Mouse (Mus musculus) frontal cortex, adult (tissue): Measurements from ENCODE around the gene Ly6g6d.
"Not testable (repeated sequence)": the region's sequence is repeated elsewhere in the genome, so short reads cannot be mapped to it uniquely, and the experiment has no call there.

ENCODE experiments used
- ATAC-seq: cut with Nextera tagmentation; 2 replicates; pipeline ENCODE4 v1.9.2; 2017; ENCODE audit warnings: mild to moderate bottlenecking, moderate library complexity, mixed read lengths; ENCODE audit not compliant: low TSS enrichment

Ly6g6d gene

GRCm38 (mm10) chr17:35077786-35078233 is at the start of gene Ly6g6d:
TSS of gene Ly6g6d (minus strand) at chr17:35078065.
- no peak for ATAC-seq

- ATAC-seq, result no peak
Observed at GRCm38 (mm10) chr17:35127017-35127416, 49.2 kb upstream of the Ly6g6d start.

- peak; percentile 28; the same call in 1 of the 2 replicates for ATAC-seq
Observed at GRCm38 (mm10) chr17:35126206-35126611, 48.3 kb upstream of the Ly6g6d start, which contains the start of gene D17H6S53E. TSS of gene D17H6S53E (plus strand) at chr17:35126373.

GRCm38 (mm10) chr17:35125578-35125977 is 47.7 kb upstream of the Ly6g6d start:
- no peak for ATAC-seq

- ATAC-seq, result no peak
Observed at GRCm38 (mm10) chr17:35125081-35125480, 47.2 kb upstream of the Ly6g6d start.

GRCm38 (mm10) chr17:35124261-35124896 is 46.5 kb upstream of the Ly6g6d start:
- not testable (repeated sequence) for ATAC-seq

GRCm38 (mm10) chr17:35123287-35123686 is 45.4 kb upstream of the Ly6g6d start:
- ATAC-seq, result not testable (repeated sequence)

GRCm38 (mm10) chr17:35121871-35122303 is 44.0 kb upstream of the Ly6g6d start, which contains the start of gene Csnk2b:
TSS of gene Csnk2b (minus strand) at chr17:35122053.
- peak; percentile 33; the same call in 1 of the 2 replicates for ATAC-seq

- ATAC-seq, result peak; percentile 89
Observed at GRCm38 (mm10) chr17:35121143-35121799, 43.4 kb upstream of the Ly6g6d start, which contains the start of gene Gpank1. TSS of gene Gpank1 (plus strand) at chr17:35121455.

- no peak; the same call in 1 of the 2 replicates for ATAC-seq
Observed at GRCm38 (mm10) chr17:35120745-35121142, 42.9 kb upstream of the Ly6g6d start.

GRCm38 (mm10) chr17:35115046-35116019 is 37.5 kb upstream of the Ly6g6d start, which contains the start of gene Ly6g5b:
TSS of gene Ly6g5b (minus strand) at chr17:35115428.
- ATAC-seq, result no peak

GRCm38 (mm10) chr17:35111774-35112173 is 33.9 kb upstream of the Ly6g6d start:
- no peak for ATAC-seq

GRCm38 (mm10) chr17:35108097-35108496 is 30.2 kb upstream of the Ly6g6d start, which contains the start of gene Ly6g5c:
TSS of gene Ly6g5c (plus strand) at chr17:35108279.
- ATAC-seq, result no peak

GRCm38 (mm10) chr17:35106522-35106921 is 28.7 kb upstream of the Ly6g6d start:
- ATAC-seq, result no peak

- peak; percentile 71; the same call in 1 of the 2 replicates for ATAC-seq
Observed at GRCm38 (mm10) chr17:35105740-35106389, 28.0 kb upstream of the Ly6g6d start.

GRCm38 (mm10) chr17:35104754-35105153 is 26.9 kb upstream of the Ly6g6d start:
- no peak for ATAC-seq

GRCm38 (mm10) chr17:35104079-35104478 is 26.2 kb upstream of the Ly6g6d start:
- no peak for ATAC-seq

- ATAC-seq, result no peak
Observed at GRCm38 (mm10) chr17:35103221-35103690, 25.4 kb upstream of the Ly6g6d start.

- peak; percentile 35; the same call in 1 of the 2 replicates for ATAC-seq
Observed at GRCm38 (mm10) chr17:35102299-35102698, 24.4 kb upstream of the Ly6g6d start.

- ATAC-seq, result no peak
Observed at GRCm38 (mm10) chr17:35101161-35101560, 23.3 kb upstream of the Ly6g6d start.
